Mouse (Mus musculus): ENCODE measurements around the gene Stt3b. TPM values are rescaled to one million over a fixed set of nuclear protein-coding genes. Genes with fewer than 3 reads are reported as not detected.

Stt3b gene
- polyA plus RNA-seq, 1 experiment from 2014 or later, result 83.3 TPM

GRCm38 (mm10) chr9:115231476-115231875 is 78.7 kb downstream of the Stt3b start:
- Histone ChIP-seq H3K4me2 (ENCODE audit: low read length) (no peak overlapping the region), H3K4me3 (ENCODE audit: low read length) (no peak overlapping the region), H3K9me3 (ENCODE audit: control insufficient read depth, low read length) (no peaks in the 10 kb centered on the region), H3K9ac (ENCODE audit: low read depth, low read length) (no peak overlapping the region), H3K27me3 (replicated peaks; ENCODE audit: control insufficient read depth, insufficient read depth, low read length) (no peaks in the 10 kb centered on the region), H3K27ac (ENCODE audit: low read depth, low read length) (no peak overlapping the region), H3K36me3 (ENCODE audit: control insufficient read depth, insufficient read depth, low read length) (0 out of 2 replicates have a peak, but pooled peaks cover 2% of the 10 kb centered on the region), H3K4me1 (ENCODE audit: control insufficient read depth, insufficient read depth, low read depth, low read length) (no peaks in the 10 kb centered on the region)
- ATAC-seq, result no peak
- WGBS, result 84% methylated on average over 3 of the region's 3 CpGs

- H3K4me3 ChIP-seq (ENCODE audit: low read length), result no peak overlapping the region
- H3K9ac ChIP-seq (ENCODE audit: low read depth, low read length), result no peak overlapping the region
- no peaks in the 10 kb centered on the region for H3K4me1 ChIP-seq (ENCODE audit: control insufficient read depth, insufficient read depth, low read depth, low read length)
- WGBS, result 24% methylated on average over 3 of the region's 3 CpGs
- ATAC-seq, result no peak
- 0 out of 2 replicates have a peak, but pooled peaks cover 2% of the 10 kb centered on the region for H3K36me3 ChIP-seq (ENCODE audit: control insufficient read depth, insufficient read depth, low read length)
- H3K27me3 ChIP-seq (replicated peaks; ENCODE audit: control insufficient read depth, insufficient read depth, low read length), result no peaks in the 10 kb centered on the region
- no peak overlapping the region for H3K4me2 ChIP-seq (ENCODE audit: low read length)
- no peaks in the 10 kb centered on the region for H3K9me3 ChIP-seq (ENCODE audit: control insufficient read depth, low read length)
- no peak overlapping the region for H3K27ac ChIP-seq (ENCODE audit: low read depth, low read length)
Measured at GRCm38 (mm10) chr9:115230141-115230540, 80.1 kb downstream of the Stt3b start.

- 73% methylated on average over 10 of the region's 10 CpGs for WGBS
Measured at GRCm38 (mm10) chr9:115229676-115230075, 80.5 kb downstream of the Stt3b start.

DNA sequence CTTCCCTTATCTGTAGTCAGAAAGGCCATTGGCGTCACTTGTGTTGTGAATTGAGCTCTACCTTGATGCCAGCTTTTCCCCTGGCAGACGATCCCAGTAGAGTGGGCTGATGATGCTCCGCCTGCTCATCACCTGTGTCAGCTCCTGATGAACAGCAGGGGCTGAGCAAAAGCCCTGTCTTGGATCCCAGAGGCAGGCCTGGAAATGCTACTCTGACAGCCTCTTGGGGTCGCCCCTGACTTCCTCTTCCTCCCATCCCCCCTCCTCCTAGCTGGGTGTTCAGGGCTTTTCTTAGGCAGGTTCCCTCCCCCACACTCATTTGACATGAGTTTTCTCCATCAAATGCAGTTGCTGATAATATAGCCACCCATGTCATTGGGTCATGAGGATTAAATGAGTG is 81.1 kb downstream of the Stt3b start:
- 0 out of 2 replicates have a peak, but pooled peaks cover 2% of the 10 kb centered on the region for H3K36me3 ChIP-seq (ENCODE audit: control insufficient read depth, insufficient read depth, low read length)
- H3K27me3 ChIP-seq (replicated peaks; ENCODE audit: control insufficient read depth, insufficient read depth, low read length), result no peaks in the 10 kb centered on the region
- no peak overlapping the region for H3K4me2 ChIP-seq (ENCODE audit: low read length)
- no peak overlapping the region for H3K9ac ChIP-seq (ENCODE audit: low read depth, low read length)
- no peaks in the 10 kb centered on the region for H3K4me1 ChIP-seq (ENCODE audit: control insufficient read depth, insufficient read depth, low read depth, low read length)
- H3K9me3 ChIP-seq (ENCODE audit: control insufficient read depth, low read length), result no peaks in the 10 kb centered on the region
- H3K4me3 ChIP-seq (ENCODE audit: low read length), result no peak overlapping the region
- H3K27ac ChIP-seq (ENCODE audit: low read depth, low read length), result no peak overlapping the region
- no peak for ATAC-seq
- 82% methylated on average over 4 of the region's 4 CpGs for WGBS

More at GRCm38 (mm10) chr9:115229676-115230075, 80.5 kb downstream of the Stt3b start:
- Histone ChIP-seq H3K27me3 (replicated peaks; ENCODE audit: control insufficient read depth, insufficient read depth, low read length) (no peaks in the 10 kb centered on the region), H3K9ac (ENCODE audit: low read depth, low read length) (no peak overlapping the region), H3K4me3 (ENCODE audit: low read length) (no peak overlapping the region), H3K4me1 (ENCODE audit: control insufficient read depth, insufficient read depth, low read depth, low read length) (no peaks in the 10 kb centered on the region), H3K4me2 (ENCODE audit: low read length) (no peak overlapping the region), H3K27ac (ENCODE audit: low read depth, low read length) (no peak overlapping the region), H3K36me3 (ENCODE audit: control insufficient read depth, insufficient read depth, low read length) (0 out of 2 replicates have a peak, but pooled peaks cover 2% of the 10 kb centered on the region), H3K9me3 (ENCODE audit: control insufficient read depth, low read length) (no peaks in the 10 kb centered on the region)
- ATAC-seq, result no peak

DNA sequence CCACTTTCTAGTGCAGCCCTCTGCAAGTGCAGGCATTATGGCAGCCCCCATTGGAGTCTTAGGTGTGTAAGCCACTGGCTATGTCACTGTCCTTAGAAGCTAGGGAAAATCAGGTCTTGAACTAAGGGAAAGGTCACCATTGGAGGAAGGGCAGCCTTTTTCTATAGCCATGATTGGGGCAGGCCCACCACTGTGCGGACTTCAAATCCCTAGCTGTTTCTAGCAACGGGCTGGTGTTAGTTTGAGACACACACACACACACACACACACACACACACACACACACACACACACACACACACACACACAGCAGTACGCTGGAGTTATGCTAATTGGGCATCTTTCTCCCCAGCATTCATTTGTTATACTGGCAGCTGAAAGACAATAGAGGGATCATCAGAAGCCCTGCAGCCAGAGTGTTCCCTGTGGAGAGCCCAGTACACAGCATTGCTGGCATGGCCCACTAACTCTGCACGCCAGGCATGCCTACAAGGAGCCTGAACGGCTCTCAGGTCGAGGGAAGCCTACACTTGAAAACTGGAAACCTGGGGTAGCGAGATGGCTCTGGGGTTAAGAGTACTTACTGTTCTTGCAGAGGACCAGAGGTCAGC is 85.4 kb downstream of the Stt3b start:
- Histone ChIP-seq H3K27ac (ENCODE audit: low read depth, low read length) (no peak overlapping the region), H3K27me3 (replicated peaks; ENCODE audit: control insufficient read depth, insufficient read depth, low read length) (no peaks in the 10 kb centered on the region), H3K4me3 (ENCODE audit: low read length) (no peak overlapping the region), H3K36me3 (ENCODE audit: control insufficient read depth, insufficient read depth, low read length) (no peaks in the 10 kb centered on the region), H3K4me2 (ENCODE audit: low read length) (no peak overlapping the region), H3K9ac (ENCODE audit: low read depth, low read length) (no peak overlapping the region), H3K4me1 (ENCODE audit: control insufficient read depth, insufficient read depth, low read depth, low read length) (no peaks in the 10 kb centered on the region), H3K9me3 (ENCODE audit: control insufficient read depth, low read length) (no peaks in the 10 kb centered on the region)
- 20% methylated on average over 7 of the region's 7 CpGs for WGBS
- ATAC-seq, result peak; percentile 71; the same call in 1 of the 2 replicates

DNA sequence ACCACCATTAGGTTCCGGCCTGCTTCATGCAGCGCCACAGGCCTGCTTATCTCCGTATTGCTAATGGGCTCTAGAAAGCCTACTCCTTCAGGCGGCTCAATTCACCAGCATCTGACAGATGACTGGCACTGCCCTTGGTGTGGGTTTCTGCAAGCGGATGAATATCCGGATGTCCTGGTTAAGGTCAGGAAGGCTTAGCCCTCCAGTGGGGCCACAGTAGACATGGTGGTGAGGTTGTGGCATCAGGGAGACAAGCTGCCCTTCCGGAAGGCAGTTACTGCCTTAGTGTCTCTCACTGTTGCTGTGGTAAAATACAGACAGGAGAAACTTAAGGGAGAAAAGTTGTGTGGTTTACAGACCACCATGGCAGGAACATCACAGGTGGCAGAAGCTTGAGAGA is 89.0 kb downstream of the Stt3b start:
- H3K9me3 ChIP-seq (ENCODE audit: control insufficient read depth, low read length), result no peaks in the 10 kb centered on the region
- 92% methylated on average over 7 of the region's 7 CpGs for WGBS
- no peak overlapping the region for H3K9ac ChIP-seq (ENCODE audit: low read depth, low read length)
- no peak overlapping the region for H3K27ac ChIP-seq (ENCODE audit: low read depth, low read length)
- no peak overlapping the region for H3K4me2 ChIP-seq (ENCODE audit: low read length)
- no peaks in the 10 kb centered on the region for H3K36me3 ChIP-seq (ENCODE audit: control insufficient read depth, insufficient read depth, low read length)
- H3K4me3 ChIP-seq (ENCODE audit: low read length), result no peak overlapping the region
- no peaks in the 10 kb centered on the region for H3K4me1 ChIP-seq (ENCODE audit: control insufficient read depth, insufficient read depth, low read depth, low read length)
- ATAC-seq, result no peak
- no peaks in the 10 kb centered on the region for H3K27me3 ChIP-seq (replicated peaks; ENCODE audit: control insufficient read depth, insufficient read depth, low read length)

DNA sequence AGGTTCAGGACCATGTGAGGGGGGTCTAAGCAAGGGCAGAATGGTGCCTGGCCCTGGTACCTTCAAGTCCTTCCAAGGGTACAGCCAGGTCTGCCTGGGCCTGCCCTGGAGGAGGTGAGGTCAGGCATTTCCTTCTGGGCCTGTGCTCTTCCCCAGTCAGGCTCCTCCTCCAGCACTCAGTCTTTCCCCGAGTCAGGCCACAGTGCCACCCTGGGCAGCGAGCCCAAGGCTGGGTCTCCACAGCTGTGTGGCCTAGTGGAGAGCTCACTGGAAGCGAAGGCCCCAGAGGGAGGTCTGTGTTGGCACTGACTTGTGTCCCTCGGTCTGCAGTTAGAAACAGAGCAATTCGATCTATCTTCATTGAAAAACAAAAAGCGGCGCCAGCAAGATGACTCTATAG is 89.8 kb downstream of the Stt3b start:
- no peak overlapping the region for H3K4me2 ChIP-seq (ENCODE audit: low read length)
- WGBS, result 68% methylated on average over 7 of the region's 7 CpGs
- no peak overlapping the region for H3K4me3 ChIP-seq (ENCODE audit: low read length)
- H3K4me1 ChIP-seq (ENCODE audit: control insufficient read depth, insufficient read depth, low read depth, low read length), result no peaks in the 10 kb centered on the region
- H3K9me3 ChIP-seq (ENCODE audit: control insufficient read depth, low read length), result no peaks in the 10 kb centered on the region
- no peaks in the 10 kb centered on the region for H3K27me3 ChIP-seq (replicated peaks; ENCODE audit: control insufficient read depth, insufficient read depth, low read length)
- no peak overlapping the region for H3K9ac ChIP-seq (ENCODE audit: low read depth, low read length)
- no peaks in the 10 kb centered on the region for H3K36me3 ChIP-seq (ENCODE audit: control insufficient read depth, insufficient read depth, low read length)
- H3K27ac ChIP-seq (ENCODE audit: low read depth, low read length), result no peak overlapping the region
- no peak for ATAC-seq

- no peak overlapping the region for H3K4me2 ChIP-seq (ENCODE audit: low read length)
- no peak overlapping the region for H3K9ac ChIP-seq (ENCODE audit: low read depth, low read length)
- ATAC-seq, result no peak
- 27% methylated on average over 9 of the region's 9 CpGs for WGBS
- peaks cover 2% of the 10 kb centered on the region; the same call in 1 of the 2 replicates for H3K9me3 ChIP-seq (ENCODE audit: control insufficient read depth, low read length)
- H3K27ac ChIP-seq (ENCODE audit: low read depth, low read length), result no peak overlapping the region
- no peaks in the 10 kb centered on the region for H3K27me3 ChIP-seq (replicated peaks; ENCODE audit: control insufficient read depth, insufficient read depth, low read length)
- H3K36me3 ChIP-seq (ENCODE audit: control insufficient read depth, insufficient read depth, low read length), result no peaks in the 10 kb centered on the region
- H3K4me1 ChIP-seq (ENCODE audit: control insufficient read depth, insufficient read depth, low read depth, low read length), result no peaks in the 10 kb centered on the region
- no peak overlapping the region for H3K4me3 ChIP-seq (ENCODE audit: low read length)
Measured at GRCm38 (mm10) chr9:115217984-115218383, 92.2 kb downstream of the Stt3b start.

DNA sequence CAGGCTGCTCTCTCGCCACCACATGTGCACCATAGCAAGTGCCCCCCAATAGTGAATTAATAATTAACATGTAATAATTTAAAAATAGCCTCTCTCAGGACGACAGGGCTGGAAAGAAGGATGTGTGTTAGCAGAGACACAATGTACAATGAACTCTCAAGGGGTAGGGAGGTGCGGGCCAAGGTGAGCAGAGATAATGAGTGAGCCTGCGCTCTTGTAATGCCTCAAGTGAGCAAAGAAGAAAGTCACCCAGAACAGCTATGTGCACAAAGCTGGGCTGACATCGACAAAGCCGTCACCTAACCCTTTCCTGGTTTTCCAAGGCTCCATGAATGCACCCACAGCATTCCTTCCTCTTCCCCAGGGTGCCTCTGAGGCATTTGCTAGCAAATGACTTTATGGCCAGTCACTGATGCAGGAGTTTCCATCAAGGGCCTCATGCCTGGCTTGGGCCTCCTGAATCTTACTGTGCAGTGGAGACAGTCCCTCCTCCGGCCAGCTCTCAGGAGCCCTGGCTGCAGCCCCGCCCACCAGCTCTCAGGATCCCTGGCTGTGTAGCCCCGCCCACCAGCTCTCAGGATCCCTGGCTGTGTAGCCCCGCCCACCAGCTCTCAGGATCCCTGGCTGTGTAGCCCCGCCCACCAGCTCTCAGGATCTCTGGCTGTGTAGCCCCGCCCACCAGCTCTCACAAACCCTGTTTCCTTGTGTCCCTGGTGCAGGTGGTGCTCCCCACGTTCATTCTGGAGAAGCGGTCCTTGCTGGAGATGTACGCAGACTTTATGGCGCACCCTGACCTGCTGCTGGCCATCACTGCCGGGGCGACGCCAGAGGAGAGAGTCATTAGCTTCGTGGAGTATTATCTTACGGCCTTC is 94.2 kb downstream of the Stt3b start:
- Histone ChIP-seq H3K9ac (ENCODE audit: low read depth, low read length) (no peak overlapping the region), H3K9me3 (ENCODE audit: control insufficient read depth, low read length) (peaks cover 2% of the 10 kb centered on the region; the same call in 1 of the 2 replicates), H3K4me1 (ENCODE audit: control insufficient read depth, insufficient read depth, low read depth, low read length) (no peaks in the 10 kb centered on the region), H3K4me3 (ENCODE audit: low read length) (no peak overlapping the region), H3K36me3 (ENCODE audit: control insufficient read depth, insufficient read depth, low read length) (no peaks in the 10 kb centered on the region), H3K27ac (ENCODE audit: low read depth, low read length) (no peak overlapping the region), H3K4me2 (ENCODE audit: low read length) (no peak overlapping the region), H3K27me3 (replicated peaks; ENCODE audit: control insufficient read depth, insufficient read depth, low read length) (no peaks in the 10 kb centered on the region)
- peak; percentile 38; the same call in 1 of the 2 replicates for ATAC-seq
- 31% methylated on average over 19 of the region's 21 CpGs for WGBS
